Mouse (Mus musculus) sigmoid colon, adult 10 weeks (tissue): ENCODE measurements around the gene Dcdc2a. TPM values are rescaled to one million over a fixed set of nuclear protein-coding genes. Genes with fewer than 3 reads are reported as not detected.

Experiments
- polyA plus RNA-seq: library from polyadenylated mRNA; stranded (reverse); fragments of 350-450 nt; fragmentation: Illumina TruSeq; extraction: RNeasy Lipid Tissue Mini Kit (QIAGEN cat#74804); gene quantifications from one replicate; pipeline ENCODE4 v1.2.3, GENCODE M21; 2014; ENCODE audit warnings: low read depth, low replicate concordance

Dcdc2a gene
- polyA plus RNA-seq: 0.19 TPM

GRCm38 (mm10) chr13:25055873-25056667 lies at the start of gene Dcdc2a:
Gene Dcdc2a, plus strand, starts transcription at chr13:25056004.

GRCm38 (mm10) chr13:25019793-25020539 lies 35.8 kb upstream of the Dcdc2a start, which contains the start of gene Mrs2:
Gene Mrs2, minus strand, starts transcription at chr13:25020379.

Other genes with a start within 250 kb of the Dcdc2a start
- gene Acot13, start 224.5 kb upstream of the Dcdc2a start, polyA plus RNA-seq: 67.6 TPM
- 139 TPM for gene Tdp2, start 224.3 kb upstream of the Dcdc2a start, polyA plus RNA-seq
- 0.73 TPM for gene D130043K22Rik, start 210.9 kb upstream of the Dcdc2a start, polyA plus RNA-seq
- gene Aldh5a1, start 118.3 kb upstream of the Dcdc2a start, polyA plus RNA-seq: 12.4 TPM
- 4.0 TPM for gene Gpld1, start 112.9 kb upstream of the Dcdc2a start, polyA plus RNA-seq
- gene Mrs2, start 35.6 kb upstream of the Dcdc2a start, polyA plus RNA-seq: 73.9 TPM
- gene Nrsn1, start 214.5 kb downstream of the Dcdc2a start, polyA plus RNA-seq: 4.9 TPM